Mouse (Mus musculus): ENCODE results near the gene Dnajb4.

DNA sequence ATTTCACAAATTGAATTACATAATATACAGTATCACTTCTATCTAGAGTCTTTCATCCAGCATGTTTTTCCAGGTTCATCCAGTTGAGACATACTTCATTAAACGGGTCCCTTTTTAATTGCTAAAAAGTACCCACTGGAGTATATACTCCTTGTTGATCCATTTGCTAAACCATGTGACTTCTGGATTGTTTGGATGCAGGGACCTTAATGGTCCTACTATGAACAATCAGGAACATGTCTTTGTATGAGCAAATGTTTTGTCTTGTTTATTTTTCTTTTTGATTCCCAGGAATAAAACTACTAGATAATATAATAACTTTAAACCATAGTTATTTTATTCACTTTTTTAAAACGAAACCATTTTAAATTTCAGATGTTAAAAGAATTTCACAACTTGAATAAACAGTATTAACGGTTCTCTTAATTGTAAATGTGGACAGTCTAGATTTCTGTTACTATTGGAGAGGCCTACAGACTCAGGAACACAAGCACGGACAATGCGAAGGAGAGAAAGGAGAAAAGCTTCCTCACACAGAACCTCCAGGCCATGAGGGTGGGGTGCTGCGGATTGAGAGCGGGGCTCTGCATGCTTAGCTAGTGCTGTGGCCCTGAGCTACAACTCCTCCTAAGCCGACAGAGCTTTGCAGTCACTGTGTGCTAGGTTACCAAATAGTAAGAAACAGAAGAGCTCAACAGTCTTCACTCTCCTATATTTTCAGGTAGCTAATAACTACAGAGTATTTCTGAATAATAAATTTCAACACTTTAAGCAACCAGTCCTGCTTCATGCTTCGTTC, 19.2 kb downstream of the Dnajb4 start:
- TF ChIP-seq CTCF (IDR thresholded peaks at IDR 0.05; ENCODE audit: control insufficient read depth, insufficient read depth, low read length) (no peak), POLR2A (IDR thresholded peaks at IDR 0.05; ENCODE audit: borderline replicate concordance, control insufficient read depth, low read depth, low read length) (no peak)

All from bone marrow, adult 2 months (tissue).